Mouse (Mus musculus): ENCODE measurements at regions not wholly inside any gene's neighbourhood (a gene's known extent, or its start where the extent isn't known, plus 50 kb on each side); places are given as distances from the start of the nearest gene placed in this dataset.

GRCm38 (mm10) chr14:25231881-25232280 is 227.1 kb upstream of the Zmiz1 start:
- peak; percentile 43 for DNase-seq

DNA sequence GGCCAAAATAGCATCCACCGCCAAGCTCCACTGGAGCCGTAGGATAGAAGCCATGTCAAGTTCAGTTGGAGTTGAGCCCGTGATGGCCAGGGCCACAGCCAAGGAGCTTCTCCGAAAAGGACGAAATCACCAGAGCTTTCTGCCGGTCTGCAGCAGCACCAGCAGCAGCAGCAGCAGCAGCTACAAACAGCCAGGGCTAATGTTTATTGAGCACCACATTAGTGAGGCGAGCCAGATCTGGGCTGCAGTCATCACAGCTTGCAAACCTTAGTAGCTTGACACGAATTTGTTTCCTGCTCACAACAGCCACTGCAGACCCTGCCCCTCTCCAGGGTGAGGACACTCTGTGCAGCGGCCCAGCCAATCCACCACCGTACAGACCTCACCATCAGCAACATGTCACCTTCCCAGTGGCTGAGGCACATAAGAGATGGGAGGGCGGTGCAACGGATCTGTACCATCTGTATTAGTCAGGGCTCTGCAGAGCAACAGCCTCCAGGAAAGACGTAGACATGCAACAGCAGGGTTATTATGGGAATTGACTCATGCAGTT is 222.5 kb upstream of the Zmiz1 start:
- DNase-seq = no peak

- DNase-seq = no peak
These were observed 219.5 kb upstream of the Zmiz1 start for GRCm38 (mm10) chr14:25239335-25239960.

GRCm38 (mm10) chr14:25242753-25243152 is 216.2 kb upstream of the Zmiz1 start:
- DNase-seq = no peak

DNA sequence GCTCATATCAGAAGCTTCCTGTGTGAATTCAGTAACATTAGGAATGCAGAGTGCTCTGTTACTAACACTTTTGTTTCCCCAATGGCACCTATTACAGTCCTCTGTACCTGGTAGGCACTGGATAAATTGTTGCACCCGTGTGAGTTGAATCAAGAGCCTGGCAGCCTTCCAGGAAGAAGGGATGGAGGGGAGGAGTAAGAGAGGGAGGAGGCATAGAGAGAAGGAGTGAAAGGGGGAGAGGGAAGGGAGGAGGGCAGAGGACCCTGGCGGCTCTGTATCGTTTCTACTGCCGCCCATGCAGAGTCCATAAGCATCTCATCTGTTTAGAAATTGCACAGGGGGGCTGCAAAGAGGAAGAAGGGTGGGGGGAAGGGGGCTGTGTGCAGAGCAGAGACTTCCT is 215.7 kb upstream of the Zmiz1 start:
- DNase-seq = no peak

- no peak for DNase-seq
These were observed 215.3 kb upstream of the Zmiz1 start for GRCm38 (mm10) chr14:25243698-25244097.

- peak; percentile 26 for DNase-seq
These were observed 214.1 kb upstream of the Zmiz1 start for GRCm38 (mm10) chr14:25244841-25245240.

DNA sequence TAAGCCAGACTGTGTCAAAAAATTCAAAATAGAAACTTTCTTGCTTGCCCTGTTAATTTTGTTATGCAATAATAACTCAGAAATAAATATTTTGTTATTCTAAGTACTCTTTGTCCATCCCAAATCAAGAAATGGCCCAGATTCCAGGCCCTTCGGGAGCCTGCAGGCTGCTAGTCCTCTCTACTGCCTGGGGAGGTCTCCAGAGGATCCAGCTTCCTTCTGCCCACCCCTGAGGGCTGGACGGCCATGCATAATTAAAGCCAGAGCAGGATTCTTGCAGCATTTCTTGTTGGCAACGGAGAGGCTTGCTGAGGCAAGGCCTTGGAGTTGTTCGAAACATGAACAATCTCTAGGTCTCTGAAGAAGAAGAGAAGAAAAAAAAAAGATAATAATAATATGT is 213.3 kb upstream of the Zmiz1 start:
- peak; percentile 23 for DNase-seq

- DNase-seq = no peak
These were observed 210.0 kb upstream of the Zmiz1 start for GRCm38 (mm10) chr14:25248941-25249340.

DNA sequence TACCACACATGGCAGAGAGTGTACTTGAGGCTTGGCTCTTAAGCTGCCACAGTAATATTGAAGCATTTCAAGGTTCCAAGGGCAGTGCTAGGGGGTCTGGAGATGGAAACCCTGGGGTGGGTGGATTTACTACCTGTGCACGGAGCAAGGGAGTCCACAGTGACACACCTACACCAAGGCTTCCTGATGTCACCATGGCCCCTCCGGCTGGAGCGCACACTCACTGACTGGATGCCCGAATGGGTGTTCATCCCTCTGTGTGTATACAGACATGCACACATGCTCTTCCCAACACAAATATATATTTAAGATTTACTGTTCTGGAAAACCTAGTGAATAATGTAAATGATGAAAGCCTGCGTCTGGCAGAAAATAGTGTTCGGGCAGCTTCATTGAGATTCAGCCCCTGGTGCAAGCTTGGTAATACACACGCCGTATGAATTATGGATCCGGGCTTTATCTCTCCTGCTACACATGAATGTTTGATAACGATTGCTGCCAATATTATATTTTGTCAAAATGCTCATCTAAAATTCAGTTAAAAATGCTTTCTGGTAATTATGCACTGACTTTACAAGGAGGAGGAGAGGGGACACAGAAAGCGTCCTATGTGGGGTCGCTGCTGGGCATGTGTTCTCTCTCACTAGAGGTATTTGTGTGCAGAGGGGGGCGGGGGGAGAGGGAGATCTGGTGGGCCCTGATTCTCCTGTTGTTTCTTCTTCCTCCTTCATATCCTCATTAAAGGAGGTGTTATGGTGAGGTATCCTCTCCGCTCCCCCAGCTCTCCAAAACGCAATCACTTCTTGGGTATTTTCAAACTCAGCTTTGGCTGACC is 205.8 kb upstream of the Zmiz1 start:
- DNase-seq = no peak

GRCm38 (mm10) chr14:25263121-25263520 is 195.9 kb upstream of the Zmiz1 start:
- DNase-seq = no peak

GRCm38 (mm10) chr14:25266846-25267245 is 192.1 kb upstream of the Zmiz1 start:
- DNase-seq = peak; percentile 24

DNA sequence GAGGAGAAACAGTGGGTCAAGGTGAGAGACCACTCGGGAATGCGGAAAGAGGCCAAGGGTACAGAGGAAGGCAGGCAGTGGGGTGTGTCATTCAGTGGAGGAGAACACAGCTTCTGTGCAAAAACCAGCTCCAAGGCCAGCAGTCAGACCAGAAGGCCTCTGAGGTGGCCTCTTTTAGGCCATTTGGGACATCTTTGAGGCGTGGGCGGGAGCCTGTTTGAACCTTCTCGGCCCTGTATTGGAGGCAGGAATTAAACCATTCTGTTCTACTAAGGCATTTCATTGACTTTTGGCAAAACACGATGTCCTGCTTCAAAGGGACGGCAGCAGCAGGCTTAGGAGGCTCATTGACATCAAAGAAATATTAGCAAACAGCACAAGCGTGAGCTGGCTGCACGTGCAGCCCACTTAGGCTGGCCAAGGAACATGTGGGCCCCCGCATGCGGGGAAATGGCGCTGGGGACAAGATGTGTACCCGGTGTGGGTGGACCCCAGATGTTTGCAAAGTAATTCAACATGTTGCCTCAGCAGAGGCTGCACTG is 190.8 kb upstream of the Zmiz1 start:
- DNase-seq = peak; percentile 56

DNA sequence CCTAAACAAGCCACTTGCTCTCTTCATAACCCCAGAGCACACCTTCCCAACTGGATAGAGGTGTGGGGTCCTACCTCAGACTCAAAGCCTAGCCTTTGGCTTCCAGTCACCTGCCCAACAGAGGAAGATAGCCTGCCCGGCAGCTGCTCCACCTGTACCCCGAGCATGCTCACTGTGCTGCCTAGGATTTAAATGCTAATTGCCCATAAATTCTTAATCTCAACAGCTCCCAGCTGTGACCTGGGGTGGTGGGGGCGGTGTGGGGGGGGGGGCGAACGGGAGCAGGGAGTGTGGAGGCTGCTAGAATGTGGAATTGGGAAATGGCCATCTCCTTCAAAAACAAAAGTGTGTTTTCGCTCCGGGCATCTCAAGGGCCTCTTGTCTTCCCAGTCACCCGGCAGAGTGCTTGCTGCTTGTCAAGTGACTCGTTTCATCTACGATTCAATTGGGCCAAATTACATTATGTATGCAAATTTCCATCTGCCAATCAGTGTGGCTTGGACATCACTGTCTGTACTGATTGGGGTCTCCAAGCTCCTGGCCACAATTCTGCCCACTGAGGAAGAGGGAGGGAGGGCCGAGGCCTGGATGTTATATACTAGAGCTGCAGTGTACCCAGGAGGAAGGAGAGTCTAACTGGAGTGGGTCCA is 188.6 kb upstream of the Zmiz1 start:
- no peak for DNase-seq

- peak; percentile 11 for DNase-seq
These were observed 186.4 kb upstream of the Zmiz1 start for GRCm38 (mm10) chr14:25272366-25273156.

- DNase-seq = no peak
These were observed 179.2 kb upstream of the Zmiz1 start for GRCm38 (mm10) chr14:25279751-25280150.

GRCm38 (mm10) chr14:25292557-25292956 is 166.4 kb upstream of the Zmiz1 start:
- no peak for DNase-seq

DNA sequence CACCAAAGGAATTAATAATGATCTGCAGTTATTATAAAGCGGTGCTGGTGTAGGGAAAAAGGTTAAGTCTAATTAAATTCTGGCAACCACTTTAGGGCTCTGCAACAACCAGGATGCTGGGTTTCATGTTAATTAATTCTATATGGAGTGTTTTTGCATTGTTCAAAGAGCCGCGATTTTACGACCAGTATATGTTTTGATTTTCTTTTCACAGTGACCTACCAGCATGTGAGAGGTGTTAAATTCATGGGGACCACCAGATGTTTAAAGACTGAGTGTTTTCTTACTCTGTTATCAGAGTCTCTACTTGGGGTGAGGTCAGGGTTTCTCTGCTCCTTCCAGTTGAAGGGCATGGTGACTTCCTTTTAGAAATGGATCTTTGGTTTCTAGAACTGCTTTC is 164.8 kb upstream of the Zmiz1 start:
- no peak for DNase-seq

- peak; percentile 56 for DNase-seq
These were observed 163.2 kb upstream of the Zmiz1 start for GRCm38 (mm10) chr14:25295688-25296350.

DNA sequence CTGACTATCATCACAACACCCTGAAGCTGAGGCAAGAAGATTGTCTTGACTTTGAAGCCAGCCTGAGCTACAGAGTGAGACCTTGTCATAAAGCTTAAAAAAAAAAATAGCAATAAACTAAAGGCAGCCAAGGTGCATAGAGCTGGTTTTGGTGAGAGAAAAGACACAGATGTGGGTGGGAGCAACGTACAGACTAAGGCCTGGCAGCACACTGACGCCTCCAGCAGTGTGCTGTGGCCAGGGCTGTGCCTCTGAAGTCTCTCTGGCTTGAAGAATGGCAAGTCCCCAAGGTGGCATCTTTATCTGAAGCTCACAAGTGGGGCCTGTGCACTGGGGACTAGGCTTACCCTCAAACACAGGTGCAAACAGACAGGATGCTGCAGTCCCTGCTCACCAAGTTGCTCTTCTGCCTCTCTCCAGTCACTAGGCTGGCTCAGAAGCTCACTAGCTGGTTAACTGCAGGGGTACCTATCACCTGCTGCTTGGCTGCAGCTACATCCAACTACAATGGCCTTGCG is 159.3 kb upstream of the Zmiz1 start:
- DNase-seq = no peak

Data from adrenal gland, postnatal 14 days (tissue).